Mouse (Mus musculus): ENCODE data around the gene Lmbr1l. TPM values are rescaled to one million over a fixed set of nuclear protein-coding genes. Genes with fewer than 3 reads are reported as not detected.

Lmbr1l gene
- total and polyA plus RNA-seq, 3 experiments, result 23.4 to 30.4 (median 27.9) TPM

- H3K27ac ChIP-seq (ENCODE audit: insufficient read depth, low read depth), result no peak overlapping the region
- no peaks in the 10 kb centered on the region for H3K27me3 ChIP-seq (replicated peaks)
- DNase-seq (ENCODE audit: extremely low read depth), result no peak
- TF ChIP-seq ZNF384 (IDR thresholded peaks at IDR 0.05; ENCODE audit: low read depth, low read length), result peak; percentile 76
- TF ChIP-seq MYC (IDR thresholded peaks at IDR 0.05; ENCODE audit: low read depth, low read length), result no peak
- no peak for TF ChIP-seq CHD1 (IDR thresholded peaks at IDR 0.05; ENCODE audit: low read depth, low read length)
- no peak for TF ChIP-seq ZMIZ1 (IDR thresholded peaks at IDR 0.05; ENCODE audit: low read depth, low read length)
- no peak overlapping the region for H3K4me3 ChIP-seq (replicated peaks in 1 of 3; ENCODE audit: low read depth in 2 of 3, low read length in 2 of 3, poor library complexity in 1 of 3)
- H3K4me2 ChIP-seq (ENCODE audit: insufficient read depth, low read depth, poor library complexity, severe bottlenecking), result no peak overlapping the region
- in situ Hi-C loops (cut with MboI; ENCODE audit: low pct_ligation_motif_present, low pct_unique_long_range_greater_than_20kb, low sequenced_read_pairs) (no loop called here), dilution Hi-C loops (cut with MboI; ENCODE audit: extremely low pct_ligation_motif_present, extremely low pct_unique_long_range_greater_than_20kb, low sequenced_read_pairs) (no loop called here)
- peaks cover 4 to 9% of the 10 kb centered on the region in 2 experiments for H3K36me3 ChIP-seq (replicated peaks in 1 of 2; ENCODE audit: control insufficient read depth in 1 of 2, insufficient read depth in 1 of 2, low read length in 1 of 2)
- H3K79me2 ChIP-seq (replicated peaks; ENCODE audit: control insufficient read depth, extremely low read depth, insufficient read depth, poor library complexity, severe bottlenecking), result peaks cover 6% of the 10 kb centered on the region; the same call in 1 of the 2 replicates
- peaks cover 5 to 36% of the 10 kb centered on the region in 2 experiments for H3K4me1 ChIP-seq (ENCODE audit: control insufficient read depth in 1 of 2, insufficient read depth in 2 of 2)
- no peaks in the 10 kb centered on the region for H3K9me3 ChIP-seq (replicated peaks; ENCODE audit: low read length)
- no peak overlapping the region for H3K9ac ChIP-seq (ENCODE audit: insufficient read depth, low read depth)
Observed at GRCm38 (mm10) chr15:98954425-98955253, 36.6 kb upstream of the Lmbr1l start.

- peak within 1 kb of the TSS; percentile 87 for H3K27ac ChIP-seq (ENCODE audit: insufficient read depth, low read depth)
- H3K36me3 ChIP-seq (replicated peaks in 1 of 2; ENCODE audit: control insufficient read depth in 1 of 2, insufficient read depth in 1 of 2, low read length in 1 of 2), result peaks cover 8 to 18% of the 10 kb centered on the region in 2 experiments
- DNase-seq (ENCODE audit: extremely low read depth), result peak; percentile 100
- peak within 1 kb of the TSS; percentile 49 to 88 (median 75) for H3K4me3 ChIP-seq (replicated peaks in 1 of 3; ENCODE audit: low read depth in 2 of 3, low read length in 2 of 3, poor library complexity in 1 of 3)
- H3K27me3 ChIP-seq (replicated peaks), result no peaks in the 10 kb centered on the region
- H3K4me2 ChIP-seq (ENCODE audit: insufficient read depth, low read depth, poor library complexity, severe bottlenecking), result peak within 1 kb of the TSS; percentile 68
- dilution Hi-C loops (cut with MboI; ENCODE audit: extremely low pct_ligation_motif_present, extremely low pct_unique_long_range_greater_than_20kb, low sequenced_read_pairs) (no loop called here), in situ Hi-C loops (cut with MboI; ENCODE audit: low pct_ligation_motif_present, low pct_unique_long_range_greater_than_20kb, low sequenced_read_pairs) (no loop called here)
- H3K79me2 ChIP-seq (replicated peaks; ENCODE audit: control insufficient read depth, extremely low read depth, insufficient read depth, poor library complexity, severe bottlenecking), result peaks cover 6% of the 10 kb centered on the region; the same call in 1 of the 2 replicates
- peak within 1 kb of the TSS; percentile 65 for H3K9ac ChIP-seq (ENCODE audit: insufficient read depth, low read depth)
- H3K4me1 ChIP-seq (ENCODE audit: control insufficient read depth in 1 of 2, insufficient read depth in 2 of 2), result peaks cover 5 to 36% of the 10 kb centered on the region in 2 experiments
- no peaks in the 10 kb centered on the region for H3K9me3 ChIP-seq (replicated peaks; ENCODE audit: low read length)
- TF ChIP-seq BHLHE40 (IDR thresholded peaks at IDR 0.05; ENCODE audit: low read depth, low read length) (no peak), POLR2A (IDR thresholded peaks at IDR 0.05; ENCODE audit: low read depth, low read length) (peak; percentile 100), MEF2A (IDR thresholded peaks at IDR 0.05; ENCODE audit: borderline replicate concordance, low read depth, low read length) (0 out of 2 replicates have a peak, but pooled peaks have one; percentile 25), ZC3H11A (IDR thresholded peaks at IDR 0.05; ENCODE audit: low read depth, low read length) (no peak), TCF12 (IDR thresholded peaks at IDR 0.05; ENCODE audit: low read depth, low read length) (peak; percentile 84; the same call in 1 of the 2 replicates), E2F4 (IDR thresholded peaks at IDR 0.05; ENCODE audit: insufficient replicate concordance, low read depth, low read length) (no peak; the same call in 1 of the 2 replicates), ZNF384 (IDR thresholded peaks at IDR 0.05; ENCODE audit: low read depth, low read length) (no peak), ELF1 (IDR thresholded peaks at IDR 0.05; ENCODE audit: low read depth, low read length) (peak; percentile 55), NELFE (IDR thresholded peaks at IDR 0.05; ENCODE audit: low read depth, low read length) (peak; percentile 99), GABPA (IDR thresholded peaks at IDR 0.05; ENCODE audit: insufficient replicate concordance, low read depth, low read length) (no peak), HCFC1 (IDR thresholded peaks at IDR 0.05; ENCODE audit: low read depth, low read length) (peak; percentile 44; the same call in 1 of the 2 replicates), CHD2 (IDR thresholded peaks at IDR 0.05; ENCODE audit: low read length) (0 out of 2 replicates have a peak, but pooled peaks have one; percentile 45), RAD21 (IDR thresholded peaks at IDR 0.05; ENCODE audit: low read depth, low read length) (no peak; the same call in 1 of the 2 replicates), POLR2AphosphoS2 (IDR thresholded peaks at IDR 0.05; ENCODE audit: low read depth, low read length) (peak; percentile 97), ZKSCAN1 (IDR thresholded peaks at IDR 0.05; ENCODE audit: borderline replicate concordance, low read depth, low read length) (no peak), EP300 (IDR thresholded peaks at IDR 0.05; ENCODE audit: low read length) (no peak), MXI1 (IDR thresholded peaks at IDR 0.05; ENCODE audit: low read depth, low read length) (peak; percentile 81), SMC3 (IDR thresholded peaks at IDR 0.05; ENCODE audit: low read depth, low read length) (0 out of 2 replicates have a peak, but pooled peaks have one; percentile 1), MYC (IDR thresholded peaks at IDR 0.05; ENCODE audit: low read depth, low read length) (no peak), UBTF (IDR thresholded peaks at IDR 0.05; ENCODE audit: low read depth, low read length) (peak; percentile 96), ZMIZ1 (IDR thresholded peaks at IDR 0.05; ENCODE audit: low read depth, low read length) (peak; percentile 99), SIN3A (IDR thresholded peaks at IDR 0.05; ENCODE audit: low read length) (peak; percentile 77; the same call in 1 of the 2 replicates), NRF1 (IDR thresholded peaks at IDR 0.05; ENCODE audit: low read depth, low read length) (no peak), JUN (IDR thresholded peaks at IDR 0.05; ENCODE audit: insufficient read depth, low read depth, low read length) (peak; percentile 62), MAFK (IDR thresholded peaks at IDR 0.05; ENCODE audit: insufficient replicate concordance, low read length) (no peak), JUND (conservative IDR thresholded peaks at IDR 0.05; ENCODE audit: low read depth, low read length) (peak; percentile 60; the same call in 1 of the 2 replicates)
Observed at GRCm38 (mm10) chr15:98953401-98954356, 35.6 kb upstream of the Lmbr1l start, which contains the start of the genes Gm49450 and Tuba1a. Gene Gm49450, minus strand, starts transcription at chr15:98953551. Gene Tuba1a, minus strand, starts transcription at chr15:98953703.

All from CH12.LX (cell line).